Mouse (Mus musculus): ENCODE data around the gene Tnip2.

- TF ChIP-seq POLR2A (IDR thresholded peaks at IDR 0.05; ENCODE audit: control insufficient read depth, extremely low read depth, insufficient read depth, low read length, poor library complexity) (no peak), CTCF (IDR thresholded peaks at IDR 0.05; ENCODE audit: borderline replicate concordance, control insufficient read depth, extremely low read depth, insufficient read depth, low read length, poor library complexity) (no peak)
Observed at GRCm38 (mm10) chr5:34458994-34459393, 54.8 kb downstream of the Tnip2 start.
